Mouse (Mus musculus): ENCODE measurements around the gene Mogat2. TPM values are rescaled to one million over a fixed set of nuclear protein-coding genes. Genes with fewer than 3 reads are reported as not detected.

Mogat2 gene
- polyA plus RNA-seq, 1 experiment from 2014 or later, result 0.55 TPM

DNA sequence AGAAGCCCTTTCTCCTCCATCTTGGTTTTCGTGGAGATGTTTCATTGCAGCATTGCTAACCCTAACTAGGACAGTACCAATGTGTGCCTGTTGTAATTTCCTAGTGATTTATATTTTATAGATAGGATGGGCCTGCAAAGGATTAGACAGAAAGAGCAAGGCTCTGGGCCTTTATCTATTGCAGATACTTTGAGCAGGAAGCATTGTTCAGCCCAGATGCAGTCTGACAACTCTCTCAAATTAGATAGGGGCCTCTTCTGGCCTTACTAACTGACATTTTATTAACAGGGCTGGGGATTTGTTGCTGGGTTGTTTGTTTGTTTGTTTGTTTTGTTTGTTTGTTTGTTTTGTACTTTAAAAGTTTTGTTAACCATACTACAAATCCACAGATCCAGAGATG, 25.4 kb downstream of the Mogat2 start:
- ATAC-seq, result no peak

DNA sequence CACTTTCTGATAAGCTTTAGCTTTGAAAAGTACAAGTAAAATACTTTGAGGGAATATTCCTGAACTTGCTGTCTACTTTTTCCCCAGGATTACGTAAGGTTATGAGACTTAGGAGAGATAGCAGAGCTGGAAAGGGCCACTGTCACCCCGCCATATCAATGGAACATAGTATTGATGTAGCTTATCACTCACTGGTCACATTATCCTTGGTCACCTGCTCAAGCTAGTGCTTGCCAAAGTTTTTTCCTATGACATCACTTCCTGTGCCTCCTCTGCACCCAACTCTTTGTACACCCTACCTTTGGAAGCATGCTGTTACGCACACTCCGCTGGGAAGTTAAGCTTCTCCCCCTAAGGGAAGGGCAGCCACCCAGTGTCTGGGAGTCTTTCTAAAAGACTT, 29.7 kb downstream of the Mogat2 start:
- H3K27me3 ChIP-seq (replicated peaks; ENCODE audit: insufficient read depth, low read length), result no peaks in the 10 kb centered on the region
- no peak for TF ChIP-seq CTCF (IDR thresholded peaks at IDR 0.05)
- no peak for TF ChIP-seq EP300 (IDR thresholded peaks at IDR 0.05)
- no peaks in the 10 kb centered on the region for H3K9me3 ChIP-seq (ENCODE audit: low read length)
- no peak overlapping the region for H3K4me3 ChIP-seq (ENCODE audit: low read depth, low read length)
- no peak for DNase-seq (ENCODE audit: low spot score)
- ATAC-seq, result no peak
- no peak overlapping the region for H3K4me2 ChIP-seq (replicated peaks; ENCODE audit: low read depth, low read length)
- H3K27ac ChIP-seq (ENCODE audit: low read length), result no peak overlapping the region
- 80% methylated on average over 4 of the region's 4 CpGs for whole genome bisulfite sequencing
- H3K4me1 ChIP-seq (ENCODE audit: insufficient read depth, low read depth, low read length), result no peaks in the 10 kb centered on the region
- H3K9ac ChIP-seq (replicated peaks; ENCODE audit: low read depth), result no peak overlapping the region
- H3K36me3 ChIP-seq (ENCODE audit: insufficient read depth, low read length), result no peaks in the 10 kb centered on the region

More for the DNA sequence above, 25.4 kb downstream of the Mogat2 start:
- Histone ChIP-seq H3K9ac (replicated peaks; ENCODE audit: low read depth) (no peak overlapping the region), H3K27me3 (replicated peaks; ENCODE audit: insufficient read depth, low read length) (no peaks in the 10 kb centered on the region), H3K36me3 (ENCODE audit: insufficient read depth, low read length) (no peaks in the 10 kb centered on the region), H3K4me2 (replicated peaks; ENCODE audit: low read depth, low read length) (no peak overlapping the region), H3K9me3 (ENCODE audit: low read length) (no peaks in the 10 kb centered on the region), H3K4me1 (ENCODE audit: insufficient read depth, low read depth, low read length) (peaks cover 7% of the 10 kb centered on the region; the same call in 1 of the 2 replicates), H3K27ac (ENCODE audit: low read length) (no peak overlapping the region), H3K4me3 (ENCODE audit: low read depth, low read length) (no peak overlapping the region)
- TF ChIP-seq CTCF (IDR thresholded peaks at IDR 0.05), result no peak
- TF ChIP-seq EP300 (IDR thresholded peaks at IDR 0.05), result no peak
- 90% methylated on average over 1 of the region's 1 CpGs for WGBS
- no peak for DNase-seq (ENCODE audit: low spot score)

DNA sequence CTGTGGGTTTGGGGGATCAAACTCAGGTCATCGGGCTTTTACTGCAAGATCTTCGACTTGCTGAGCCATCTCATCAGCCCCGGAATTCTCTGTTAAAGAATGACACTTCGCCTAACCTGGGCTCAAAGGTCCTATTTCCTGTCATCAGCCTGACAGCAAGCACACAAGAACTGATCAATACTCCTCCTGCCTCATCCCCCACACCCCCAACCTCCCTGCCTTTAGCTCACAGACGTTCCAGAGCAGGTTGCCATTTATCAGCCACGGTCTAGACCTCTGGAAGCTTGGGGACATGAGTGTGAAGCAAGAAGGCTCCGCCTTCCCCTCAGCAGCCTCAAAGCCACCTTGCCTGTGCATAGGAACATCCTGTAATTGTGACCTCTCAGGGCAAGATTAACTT, 32.1 kb downstream of the Mogat2 start:
- H3K4me1 ChIP-seq (ENCODE audit: insufficient read depth, low read depth, low read length), result no peaks in the 10 kb centered on the region
- ATAC-seq, result no peak

DNA sequence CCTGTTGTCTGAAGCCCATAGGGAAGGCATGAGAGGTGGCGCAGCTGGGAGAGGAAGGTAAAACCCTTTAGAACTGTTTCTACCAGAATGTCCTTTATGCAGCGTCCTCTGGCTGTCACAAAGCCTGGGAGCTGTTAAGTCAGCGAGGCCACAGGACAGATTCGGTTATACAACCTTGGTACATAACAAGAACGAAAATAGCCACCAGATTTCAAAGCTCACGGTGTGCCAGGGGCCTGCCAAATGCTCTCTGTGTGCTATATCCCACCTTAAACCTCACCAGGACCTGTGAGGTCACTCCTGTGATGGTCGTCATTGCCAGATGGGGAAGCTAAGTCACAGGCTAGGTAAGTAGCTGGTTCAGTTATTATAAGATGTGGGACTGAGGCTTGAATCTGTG, 36.3 kb downstream of the Mogat2 start:
- Histone ChIP-seq H3K4me2 (replicated peaks; ENCODE audit: low read depth, low read length) (no peak overlapping the region), H3K4me1 (ENCODE audit: insufficient read depth, low read depth, low read length) (no peaks in the 10 kb centered on the region), H3K9me3 (ENCODE audit: low read length) (no peaks in the 10 kb centered on the region), H3K27me3 (replicated peaks; ENCODE audit: insufficient read depth, low read length) (no peaks in the 10 kb centered on the region), H3K9ac (replicated peaks; ENCODE audit: low read depth) (no peak overlapping the region), H3K36me3 (ENCODE audit: insufficient read depth, low read length) (no peaks in the 10 kb centered on the region), H3K4me3 (ENCODE audit: low read depth, low read length) (no peak overlapping the region), H3K27ac (ENCODE audit: low read length) (no peak overlapping the region)
- WGBS, result 81% methylated on average over 7 of the region's 7 CpGs
- no peak for TF ChIP-seq EP300 (IDR thresholded peaks at IDR 0.05)
- TF ChIP-seq CTCF (IDR thresholded peaks at IDR 0.05), result no peak
- no peak for ATAC-seq
- DNase-seq (ENCODE audit: low spot score), result no peak

More for the DNA sequence above, 32.1 kb downstream of the Mogat2 start:
- H3K9ac ChIP-seq (replicated peaks; ENCODE audit: low read depth), result no peak overlapping the region
- no peak overlapping the region for H3K4me2 ChIP-seq (replicated peaks; ENCODE audit: low read depth, low read length)
- no peak overlapping the region for H3K4me3 ChIP-seq (ENCODE audit: low read depth, low read length)
- no peaks in the 10 kb centered on the region for H3K36me3 ChIP-seq (ENCODE audit: insufficient read depth, low read length)
- no peaks in the 10 kb centered on the region for H3K9me3 ChIP-seq (ENCODE audit: low read length)
- no peak overlapping the region for H3K27ac ChIP-seq (ENCODE audit: low read length)
- no peak for DNase-seq (ENCODE audit: low spot score)
- TF ChIP-seq CTCF (IDR thresholded peaks at IDR 0.05) (no peak), EP300 (IDR thresholded peaks at IDR 0.05) (no peak)
- WGBS, result 64% methylated on average over 7 of the region's 7 CpGs
- H3K27me3 ChIP-seq (replicated peaks; ENCODE audit: insufficient read depth, low read length), result no peaks in the 10 kb centered on the region

DNA sequence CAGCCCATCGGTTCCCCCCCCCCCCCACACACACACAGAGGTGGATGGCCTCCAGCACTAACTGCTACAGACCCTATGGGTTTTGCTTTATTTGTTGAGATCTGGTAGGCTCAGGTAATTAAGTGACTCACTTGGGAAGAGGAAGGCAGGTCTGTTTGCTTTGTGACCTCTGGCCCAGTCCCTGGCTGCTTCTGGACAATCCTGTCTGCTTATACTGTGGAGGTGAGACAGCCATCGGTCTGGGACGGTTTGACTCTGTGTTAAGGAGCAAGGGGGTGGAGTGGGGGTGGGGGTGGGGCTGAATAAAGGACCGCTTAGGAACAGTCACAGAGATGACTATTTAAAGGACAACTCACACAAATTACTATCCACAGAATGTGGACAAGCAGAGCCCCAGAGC, 38.1 kb downstream of the Mogat2 start:
- H3K4me2 ChIP-seq (replicated peaks; ENCODE audit: low read depth, low read length), result no peak overlapping the region
- H3K9ac ChIP-seq (replicated peaks; ENCODE audit: low read depth), result no peak overlapping the region
- H3K4me3 ChIP-seq (ENCODE audit: low read depth, low read length), result no peak overlapping the region
- ATAC-seq, result no peak
- no peaks in the 10 kb centered on the region for H3K27me3 ChIP-seq (replicated peaks; ENCODE audit: insufficient read depth, low read length)
- no peaks in the 10 kb centered on the region for H3K4me1 ChIP-seq (ENCODE audit: insufficient read depth, low read depth, low read length)
- no peaks in the 10 kb centered on the region for H3K9me3 ChIP-seq (ENCODE audit: low read length)
- no peak for TF ChIP-seq EP300 (IDR thresholded peaks at IDR 0.05)
- TF ChIP-seq CTCF (IDR thresholded peaks at IDR 0.05), result no peak
- H3K27ac ChIP-seq (ENCODE audit: low read length), result no peak overlapping the region
- WGBS, result 24% methylated on average over 4 of the region's 4 CpGs
- DNase-seq (ENCODE audit: low spot score), result no peak
- no peaks in the 10 kb centered on the region for H3K36me3 ChIP-seq (ENCODE audit: insufficient read depth, low read length)

DNA sequence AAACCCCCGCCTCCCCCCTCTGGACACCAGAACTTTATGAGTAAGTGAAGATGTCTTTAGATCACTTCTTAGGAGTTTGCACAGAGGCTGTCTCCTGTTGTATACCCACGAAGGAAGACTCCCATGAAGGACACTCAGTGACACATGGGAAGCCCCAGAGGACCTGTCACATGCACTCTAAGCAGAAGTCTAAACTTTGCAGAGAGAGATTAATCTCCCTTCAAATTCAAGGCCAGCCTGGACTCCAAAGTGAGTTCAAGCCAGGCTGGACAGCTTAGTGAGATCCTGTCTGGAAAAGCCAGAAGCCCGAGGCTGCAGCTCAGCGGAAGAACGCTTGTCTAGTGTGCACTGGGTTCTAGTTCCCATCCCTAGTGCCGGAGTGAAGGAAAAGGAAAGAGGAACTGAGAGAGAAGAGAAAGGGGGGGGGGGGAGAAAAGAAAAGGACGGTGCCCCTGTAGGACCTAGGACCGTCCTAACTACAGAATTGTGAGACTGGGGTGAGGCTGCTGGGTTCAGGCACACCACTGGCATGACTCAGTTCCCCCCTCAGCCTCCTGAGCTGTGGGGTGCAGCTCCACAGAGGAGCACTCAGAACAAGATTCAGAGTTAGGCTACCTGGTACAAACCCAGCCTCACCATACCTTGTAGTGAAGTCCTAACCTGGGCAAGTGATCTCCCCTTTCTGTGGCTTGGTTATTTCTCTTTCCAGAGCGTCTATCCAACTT, 38.8 kb downstream of the Mogat2 start:
- ATAC-seq, result no peak
- WGBS, result 65% methylated on average over 8 of the region's 9 CpGs
- no peaks in the 10 kb centered on the region for H3K36me3 ChIP-seq (ENCODE audit: insufficient read depth, low read length)
- H3K9me3 ChIP-seq (ENCODE audit: low read length), result no peaks in the 10 kb centered on the region
- H3K9ac ChIP-seq (replicated peaks; ENCODE audit: low read depth), result no peak overlapping the region
- no peaks in the 10 kb centered on the region for H3K27me3 ChIP-seq (replicated peaks; ENCODE audit: insufficient read depth, low read length)
- no peak overlapping the region for H3K27ac ChIP-seq (ENCODE audit: low read length)
- H3K4me3 ChIP-seq (ENCODE audit: low read depth, low read length), result no peak overlapping the region
- H3K4me2 ChIP-seq (replicated peaks; ENCODE audit: low read depth, low read length), result no peak overlapping the region
- TF ChIP-seq EP300 (IDR thresholded peaks at IDR 0.05), result no peak
- TF ChIP-seq CTCF (IDR thresholded peaks at IDR 0.05), result no peak
- H3K4me1 ChIP-seq (ENCODE audit: insufficient read depth, low read depth, low read length), result no peaks in the 10 kb centered on the region
- no peak for DNase-seq (ENCODE audit: low spot score)
